Mouse (Mus musculus) megakaryocyte, embryonic 14.5 days (primary cell): ENCODE results near the gene Antxr2.

Experiments
- FLI1 ChIP-seq: IDR thresholded peaks from 2 replicates; pipeline ENCODE4 v1.6.1; 2012; ENCODE audit warnings: low read length, inconsistent platforms, mixed read lengths
- GATA1 ChIP-seq: IDR thresholded peaks from 3 replicates; pipeline ENCODE4 v1.6.1; 2012; ENCODE audit warnings: mixed read lengths, low read length, inconsistent platforms, borderline replicate concordance

GRCm38 (mm10) chr5:98027688-98028389 is 3.0 kb downstream of the Antxr2 start:
- no peak for TF ChIP-seq GATA1
- no peak for TF ChIP-seq FLI1
